Mouse (Mus musculus): ENCODE measurements around the gene Trpc2.

- TF ChIP-seq POLR2A (IDR thresholded peaks at IDR 0.05; ENCODE audit: insufficient read depth, low read length) (no peak), EP300 (IDR thresholded peaks at IDR 0.05; ENCODE audit: insufficient read depth, low read depth, low read length) (no peak), CTCF (IDR thresholded peaks at IDR 0.05; ENCODE audit: low read depth, low read length) (no peak)
Observed at GRCm38 (mm10) chr7:102062203-102062602, 20.7 kb upstream of the Trpc2 start.
